Mouse (Mus musculus) CH12.LX (cell line): ENCODE data around the gene Ptprr.

Experiments used
- CTCF ChIP-seq, 2 experiments: IDR thresholded peaks in 1 of 2; conservative IDR thresholded peaks in 1 of 2; 2 replicates each; pipeline ENCODE4 v1.5.1; 2011 to 2012; ENCODE audit warnings: low read depth in 2 of 2, low read length in 2 of 2, improper control_type of control experiment in 1 of 2, inconsistent platforms in 1 of 2, mild to moderate bottlenecking in 1 of 2, moderate library complexity in 1 of 2
- EP300 ChIP-seq: IDR thresholded peaks from 2 replicates; pipeline ENCODE4 v1.6.1; 2011; ENCODE audit warnings: low read length, improper control_type of control experiment
- POLR2A ChIP-seq: IDR thresholded peaks from 2 replicates; pipeline ENCODE4 v1.6.1; 2011; ENCODE audit warnings: low read depth, mild to moderate bottlenecking, improper control_type of control experiment, low read length
- POLR2AphosphoS2 ChIP-seq: IDR thresholded peaks from 2 replicates; pipeline ENCODE4 v1.6.1; 2011; ENCODE audit warnings: low read depth, low read length, improper control_type of control experiment

DNA sequence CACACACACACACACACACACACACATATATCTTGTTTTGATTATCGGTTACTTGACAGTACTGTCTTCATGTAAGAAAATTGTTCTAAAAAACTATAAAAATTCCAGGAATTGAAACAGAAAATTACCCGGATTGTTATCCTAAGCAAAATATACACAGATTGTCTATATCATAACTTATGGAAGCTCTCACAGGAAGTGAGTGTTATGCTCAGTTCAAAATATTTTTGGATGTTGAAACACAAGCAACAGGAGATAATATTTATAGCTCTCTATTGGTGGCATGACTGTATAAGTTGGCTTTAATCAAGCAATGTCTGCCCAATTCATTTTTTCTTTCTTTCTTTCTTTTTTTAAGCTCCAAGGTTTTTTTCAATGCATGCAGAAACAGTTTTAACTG, 38.0 kb upstream of the Ptprr start:
- TF ChIP-seq EP300 (no peak), CTCF (conservative IDR thresholded peaks at IDR 0.05 in 1 of 2, IDR thresholded peaks at IDR 0.05 in 1 of 2; ENCODE audit: low read depth in 2 of 2, low read length in 2 of 2) (no peak), POLR2AphosphoS2 (no peak), POLR2A (no peak)
